Mouse (Mus musculus): ENCODE data around the gene C1ql4.

The C1ql4 gene

DNA sequence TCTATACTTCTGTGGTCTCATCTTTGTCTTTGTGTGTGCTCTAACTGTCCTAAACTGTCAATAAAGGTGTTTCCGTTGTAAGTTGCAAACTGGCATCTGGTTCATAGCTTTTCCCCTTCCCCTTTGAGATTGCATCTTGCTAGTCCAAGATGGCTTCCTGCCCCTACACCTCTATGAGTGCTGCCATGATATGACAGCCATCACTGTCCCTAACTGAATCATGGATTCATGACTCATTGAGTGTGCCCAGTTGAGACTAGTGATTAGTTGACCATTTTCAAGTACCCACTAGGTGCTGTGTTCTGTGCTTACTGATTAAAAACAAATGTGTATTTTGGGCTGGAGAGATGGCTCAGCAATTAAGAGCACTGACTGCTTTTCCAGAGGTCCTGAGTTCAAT, 49.6 kb downstream of the C1ql4 start:
- ChIA-PET POLR2A (interaction anchor here in 3 of 4 experiments (0.5 to 3.6 kb wide), 4 partner anchors 8 to 45 kb away, joined by 4 to 20 read pairs (median 6); partner anchors contain the start of genes Prph (in 1 of the 3) and Tuba1c (in 1 of the 3)), CTCF (no interaction called here)

DNA sequence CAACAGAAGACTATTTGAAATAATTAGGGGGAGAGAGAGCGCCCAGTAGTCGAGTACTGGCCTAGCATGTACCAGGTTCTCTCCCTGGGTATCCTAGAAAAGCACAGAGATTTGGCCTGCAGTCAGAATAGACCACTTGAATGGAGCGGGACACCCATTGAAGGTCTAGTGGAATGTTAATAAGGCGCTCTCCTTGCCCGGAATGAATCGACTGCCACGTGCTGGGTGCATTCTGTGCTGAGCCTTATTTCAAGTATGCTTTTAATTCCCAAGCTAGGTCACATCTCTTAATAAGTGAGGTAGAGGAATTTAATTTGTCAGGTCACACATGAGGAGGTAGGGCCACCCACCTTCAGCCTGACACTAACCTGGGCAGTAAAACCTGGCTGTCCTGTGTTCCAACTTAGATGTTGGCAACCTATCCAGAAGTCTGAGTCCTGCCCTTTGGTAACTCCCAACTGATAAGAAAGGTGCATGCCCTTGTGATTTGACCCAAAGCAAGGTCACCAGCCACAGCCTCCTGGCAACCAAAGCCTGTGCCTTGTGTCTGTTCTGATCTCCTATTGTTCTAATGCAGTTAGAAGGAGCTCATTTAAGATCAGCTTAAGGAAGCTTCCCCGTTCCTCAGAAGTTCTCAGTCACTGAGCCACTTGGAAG, 51.2 kb downstream of the C1ql4 start:
- ChIA-PET CTCF (interaction anchor here in 3 of 4 experiments (0.5 to 3.4 kb wide), 10 partner anchors 9 to 1191 kb away, joined by 3 to 24 read pairs (median 4); partner anchors contain the start of gene Atf1 (in 1 of the 3)), POLR2A (interaction anchor here in 2 of 4 experiments (0.6 to 14.9 kb wide), 26 partner anchors 8 to 210 kb away, joined by 3 to 270 read pairs (median 4); partner anchors contain the start of genes Prph (in 2 of the 2), Dnajc22 (in 1 of the 2), Gm49450 (in 1 of the 2) and Tuba1a (in 1 of the 2))

DNA sequence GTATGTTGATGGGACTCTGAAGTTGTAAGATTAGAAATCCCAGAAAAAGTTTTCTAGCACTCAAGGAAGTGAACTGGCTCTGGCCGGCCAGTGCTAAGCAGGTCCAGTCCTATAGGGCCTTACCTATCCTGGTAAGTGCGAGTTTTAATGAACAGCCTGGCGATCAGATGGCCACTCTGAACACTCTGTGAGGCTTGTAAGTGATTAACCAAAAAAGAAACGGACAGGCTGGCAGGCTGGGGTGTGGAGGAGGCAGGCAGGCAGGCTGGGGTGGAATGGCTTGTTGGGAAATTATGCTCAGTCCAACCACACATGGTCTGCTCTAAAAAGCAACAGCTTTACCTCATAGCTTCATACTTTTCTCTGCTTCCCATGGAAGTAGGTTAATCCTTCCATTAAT, 52.2 kb downstream of the C1ql4 start:
- CTCF ChIA-PET: interaction anchor here (0.6 to 3.4 kb wide), 8 partner anchors 8 to 561 kb away, joined by 3 to 24 read pairs (median 6); no protein-coding TSS in a partner anchor

More for the DNA sequence above, 52.2 kb downstream of the C1ql4 start:
- POLR2A ChIA-PET: interaction anchor here in 2 of 4 experiments (0.6 to 14.9 kb wide), 17 partner anchors 9 to 209 kb away, joined by 3 to 270 read pairs (median 5); partner anchors contain the start of genes Dnajc22 (in 1 of the 2), Gm49450 (in 1 of the 2), Prph (in 1 of the 2) and Tuba1a (in 1 of the 2)
